Mouse (Mus musculus): ENCODE measurements at regions not wholly inside any gene's neighbourhood (a gene's known extent, or its start where the extent isn't known, plus 50 kb on each side); places are given as distances from the start of the nearest gene placed in this dataset.
"Not testable (repeated sequence)": the region's sequence is repeated elsewhere in the genome, so short reads cannot be mapped to it uniquely, and the experiment has no call there.

- no peak for DNase-seq (ENCODE audit: low spot score)
Measured at GRCm38 (mm10) chr15:42073486-42073885, 1939.3 kb downstream of the 9330182O14Rik start.

- no peak for DNase-seq (ENCODE audit: low spot score)
Measured at GRCm38 (mm10) chr15:42082436-42082835, 1948.3 kb downstream of the 9330182O14Rik start.

- DNase-seq (ENCODE audit: low spot score), result no peak
Measured at GRCm38 (mm10) chr15:42100730-42101129, 1966.6 kb downstream of the 9330182O14Rik start.

DNA sequence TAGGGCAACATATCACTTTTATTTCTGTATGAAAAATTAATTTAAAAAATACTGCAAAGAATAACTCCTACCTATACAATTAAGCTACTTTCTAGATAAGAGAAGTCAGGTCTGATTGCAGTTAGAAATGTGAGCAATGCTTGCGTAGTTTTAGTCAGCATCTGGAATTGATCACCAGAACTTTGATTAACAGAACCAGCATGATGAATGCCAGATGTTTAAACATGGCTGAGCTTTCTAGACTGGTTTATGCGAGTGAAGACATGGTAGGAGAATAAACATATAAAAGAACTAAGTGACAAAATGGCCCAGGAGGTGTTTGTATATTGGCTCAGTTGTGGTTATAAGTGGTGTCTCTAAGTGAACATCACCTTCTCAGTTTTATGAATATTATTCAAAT is 1970.7 kb downstream of the 9330182O14Rik start:
- DNase-seq (ENCODE audit: low spot score), result no peak

- no peak for DNase-seq (ENCODE audit: low spot score)
Measured at GRCm38 (mm10) chr15:42107106-42107505, 1972.9 kb downstream of the 9330182O14Rik start.

DNA sequence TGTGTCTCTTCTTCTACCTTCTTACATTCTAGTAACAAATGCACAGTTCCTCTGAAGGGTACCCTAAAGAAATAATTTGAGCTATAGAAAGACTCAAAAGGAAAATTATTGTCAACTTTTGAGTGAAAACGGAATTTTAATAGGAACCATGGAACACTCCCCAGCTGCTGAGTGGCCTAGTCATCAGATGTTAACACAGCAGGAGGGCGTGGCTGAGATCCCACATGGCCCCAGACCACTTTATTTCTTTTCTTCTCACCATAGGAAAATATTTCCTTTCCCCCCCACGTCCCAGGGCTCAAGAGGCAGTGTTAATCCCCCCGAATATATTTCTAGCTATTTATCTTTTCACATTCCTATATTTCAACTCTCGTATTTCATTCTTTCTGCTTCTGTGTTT is 1977.6 kb downstream of the 9330182O14Rik start:
- no peak for DNase-seq (ENCODE audit: low spot score)

- DNase-seq (ENCODE audit: low spot score), result no peak
Measured at GRCm38 (mm10) chr15:42127471-42127870, 1993.3 kb downstream of the 9330182O14Rik start.

DNA sequence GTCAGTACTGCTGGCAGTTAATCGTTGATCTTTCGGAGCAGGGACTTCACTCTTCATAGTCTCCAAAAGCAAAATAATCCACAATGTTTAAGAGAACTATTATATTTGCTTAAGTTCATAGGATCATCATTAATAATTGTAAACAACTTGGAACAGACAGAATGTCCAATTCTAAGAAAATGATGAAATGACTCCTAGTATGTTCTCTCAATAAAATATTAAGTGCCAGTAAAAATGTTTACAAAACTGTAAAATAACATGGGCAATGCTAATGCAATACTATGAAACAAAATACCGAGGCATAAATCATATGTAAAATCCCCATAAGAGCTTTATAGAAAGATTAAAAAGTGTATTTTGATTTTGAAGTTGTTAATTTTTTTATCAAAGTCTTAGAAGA is 1994.8 kb downstream of the 9330182O14Rik start:
- no peak for DNase-seq (ENCODE audit: low spot score)

- no peak for DNase-seq (ENCODE audit: low spot score)
Measured at GRCm38 (mm10) chr15:42166546-42166945, 2032.4 kb downstream of the 9330182O14Rik start.

- DNase-seq (ENCODE audit: low spot score), result not testable (repeated sequence)
Measured at GRCm38 (mm10) chr15:42177766-42178165, 2043.6 kb downstream of the 9330182O14Rik start.

GRCm38 (mm10) chr15:42207187-42207846 is 2073.2 kb downstream of the 9330182O14Rik start:
- DNase-seq (ENCODE audit: low spot score), result no peak

- DNase-seq (ENCODE audit: low spot score), result no peak
Measured at GRCm38 (mm10) chr15:42219496-42219895, 2085.3 kb downstream of the 9330182O14Rik start.

DNA sequence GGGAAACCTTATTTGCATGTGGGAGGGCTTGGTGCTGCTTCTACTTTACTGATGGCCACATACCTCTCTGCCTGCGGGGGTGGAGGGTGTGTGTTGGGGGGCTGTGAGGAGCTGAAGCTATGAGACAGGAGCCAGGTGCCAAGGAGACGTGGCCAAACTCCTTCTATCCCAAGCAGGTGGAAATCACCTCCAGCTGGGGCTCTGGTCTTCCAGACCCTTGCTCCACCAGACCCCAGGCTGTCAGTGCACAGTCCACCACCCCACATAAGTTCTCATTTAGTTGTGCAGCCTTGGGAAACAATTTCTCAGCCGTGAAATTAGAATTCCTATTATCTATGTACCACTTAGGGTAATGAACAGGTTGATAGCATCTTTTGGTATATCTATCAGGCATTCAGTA is 2085.8 kb downstream of the 9330182O14Rik start:
- no peak for DNase-seq (ENCODE audit: low spot score)

DNA sequence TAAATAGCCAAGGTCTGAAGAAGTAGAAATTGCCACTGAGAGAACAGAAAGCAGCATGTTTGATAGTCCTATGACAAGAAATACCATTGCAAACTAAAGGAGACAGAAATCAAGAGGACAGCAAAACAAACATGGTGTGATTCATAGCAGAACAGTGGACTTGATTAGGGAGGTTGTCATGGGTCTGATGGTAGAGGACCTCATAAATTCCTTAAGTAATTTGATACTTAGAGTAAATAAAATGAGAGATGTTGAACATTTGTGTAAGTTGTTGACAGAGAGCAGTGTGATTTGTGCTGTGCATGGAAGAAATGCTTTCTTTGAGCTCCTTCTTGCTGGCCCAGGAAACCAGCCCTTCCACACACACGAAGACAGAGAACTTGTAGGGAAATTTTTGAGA is 2090.8 kb downstream of the 9330182O14Rik start:
- no peak for DNase-seq (ENCODE audit: low spot score)

DNA sequence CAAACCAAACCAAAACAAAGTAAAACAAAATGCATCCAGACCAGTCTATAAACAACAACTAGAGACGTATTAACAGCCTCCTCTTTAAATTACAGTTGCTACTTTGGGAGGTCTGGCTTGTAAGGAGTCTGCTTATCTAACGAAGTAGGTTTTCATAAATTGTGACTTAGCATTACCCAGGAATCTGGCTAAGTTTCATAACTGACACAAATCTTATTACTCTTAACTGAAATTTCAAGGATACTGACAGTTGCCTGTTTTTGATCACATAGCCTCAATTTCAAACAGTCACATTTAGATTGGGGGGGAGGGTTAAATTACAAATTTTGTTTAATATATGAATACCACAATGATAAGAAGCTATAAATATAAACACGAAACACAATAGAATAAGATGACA is 2097.5 kb downstream of the 9330182O14Rik start:
- no peak for DNase-seq (ENCODE audit: low spot score)

- DNase-seq (ENCODE audit: low spot score), result no peak
Measured at GRCm38 (mm10) chr15:42246812-42247211, 2112.6 kb downstream of the 9330182O14Rik start.

DNA sequence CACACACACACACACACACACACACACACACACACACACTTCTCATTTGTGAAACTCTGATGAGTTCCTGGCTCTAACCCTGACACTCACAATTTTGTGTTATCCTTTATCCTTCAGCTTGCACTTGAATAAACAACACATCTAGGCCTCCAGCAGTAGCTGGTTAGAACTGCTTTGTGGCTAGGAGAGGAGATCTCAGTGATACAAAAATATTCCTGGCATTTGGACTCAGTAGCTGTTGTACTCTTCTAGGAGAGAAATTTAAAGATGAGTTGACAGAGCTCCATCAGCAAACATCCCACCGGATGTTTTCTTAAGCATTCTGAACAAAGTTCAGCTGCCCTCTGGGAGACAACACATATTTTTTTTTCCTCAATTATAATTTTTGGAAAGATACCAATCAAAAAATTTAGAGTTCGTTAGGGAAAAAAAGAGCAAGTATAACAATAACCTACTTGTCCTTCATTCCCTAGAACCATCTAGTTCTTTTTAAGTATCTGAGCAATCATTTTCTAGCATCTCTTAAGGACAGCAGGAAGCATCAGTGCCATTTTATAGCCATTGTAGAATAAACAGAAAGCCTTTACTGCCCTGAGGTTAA is 2118.7 kb downstream of the 9330182O14Rik start:
- DNase-seq (ENCODE audit: low spot score), result no peak

DNA sequence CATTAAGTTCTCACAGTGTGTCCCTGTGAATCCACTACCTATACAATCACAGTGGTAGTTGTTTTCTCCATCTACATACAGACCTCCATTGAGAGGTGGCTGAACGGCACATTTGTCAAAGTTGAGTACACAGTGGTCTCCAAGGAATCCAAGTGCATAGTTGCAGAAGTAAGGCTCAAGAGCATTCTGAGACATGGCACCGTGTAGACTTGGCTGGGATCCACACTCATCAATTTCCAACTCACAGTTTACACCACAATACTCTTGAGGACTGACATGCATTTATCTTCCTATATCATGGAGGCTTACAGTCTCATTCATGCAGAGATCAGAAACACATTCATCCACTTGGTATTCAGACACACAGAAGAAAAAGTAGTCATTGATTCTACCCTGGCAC is 2122.2 kb downstream of the 9330182O14Rik start:
- no peak for DNase-seq (ENCODE audit: low spot score)

- no peak for DNase-seq (ENCODE audit: low spot score)
Measured at GRCm38 (mm10) chr15:42275117-42275516, 2141.0 kb downstream of the 9330182O14Rik start.

GRCm38 (mm10) chr15:42277247-42277646 is 2143.1 kb downstream of the 9330182O14Rik start:
- no peak for DNase-seq (ENCODE audit: low spot score)

GRCm38 (mm10) chr15:42280810-42281209 is 2146.6 kb downstream of the 9330182O14Rik start:
- no peak for DNase-seq (ENCODE audit: low spot score)

DNA sequence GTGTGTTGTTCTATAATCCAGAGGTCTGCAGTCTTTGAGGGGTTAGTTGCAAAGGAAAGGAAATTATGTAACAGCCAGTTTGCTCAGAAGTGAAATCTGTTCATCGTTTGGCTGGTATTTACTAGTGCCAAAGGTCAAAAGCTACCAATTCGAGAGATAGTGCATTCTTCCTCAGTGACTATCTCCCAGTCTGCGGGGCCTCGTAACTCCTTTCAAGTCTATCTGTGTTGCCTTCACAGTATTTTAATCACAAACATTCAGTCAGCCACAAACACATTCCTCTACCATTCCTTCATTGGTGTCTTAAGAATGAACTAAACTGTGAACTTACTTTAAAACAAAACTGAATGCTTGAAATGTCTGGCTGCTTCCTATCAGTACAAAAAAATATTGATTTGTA is 2162.2 kb downstream of the 9330182O14Rik start:
- DNase-seq (ENCODE audit: low spot score), result no peak

DNA sequence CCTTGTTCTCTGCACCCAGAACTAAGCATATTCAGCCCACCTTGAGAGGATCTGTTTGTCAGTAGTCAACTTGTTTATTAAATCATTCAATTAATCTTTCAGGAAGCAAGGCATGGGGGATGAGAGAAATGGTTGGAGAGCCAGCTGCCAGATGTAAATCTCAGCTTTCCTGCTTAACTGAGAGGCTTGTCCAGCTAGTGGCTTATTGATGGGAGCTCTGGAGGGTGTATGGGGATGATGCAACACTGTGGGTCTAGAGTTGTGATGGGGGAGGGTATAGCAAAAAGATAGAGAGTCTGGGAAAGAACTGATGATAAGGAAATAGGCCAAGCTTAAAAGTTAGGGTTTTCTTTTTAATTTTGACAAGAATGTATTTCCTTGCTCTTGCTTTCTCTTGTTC is 2163.3 kb downstream of the 9330182O14Rik start:
- DNase-seq (ENCODE audit: low spot score), result no peak

DNA sequence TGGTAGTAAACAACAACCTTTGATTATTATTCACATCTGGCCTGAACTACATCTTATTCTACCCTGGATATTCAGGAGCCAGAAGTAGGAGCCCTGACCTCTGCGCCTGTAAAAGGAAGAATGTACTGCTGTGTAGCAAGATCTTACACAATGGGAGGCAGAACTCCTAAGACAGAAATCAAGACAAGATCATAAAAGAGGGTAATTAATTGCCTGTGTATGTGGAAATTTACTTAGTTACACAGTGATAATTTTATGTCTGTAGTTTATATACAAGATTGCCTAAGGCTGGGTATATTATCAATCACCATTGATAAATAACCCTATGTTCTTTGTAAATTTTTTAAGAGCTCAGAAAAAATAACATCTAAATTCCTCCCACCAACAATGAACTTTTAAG is 2167.8 kb downstream of the 9330182O14Rik start:
- no peak for DNase-seq (ENCODE audit: low spot score)
